Mouse (Mus musculus): Measurements from ENCODE around the gene Dusp1.

DNA sequence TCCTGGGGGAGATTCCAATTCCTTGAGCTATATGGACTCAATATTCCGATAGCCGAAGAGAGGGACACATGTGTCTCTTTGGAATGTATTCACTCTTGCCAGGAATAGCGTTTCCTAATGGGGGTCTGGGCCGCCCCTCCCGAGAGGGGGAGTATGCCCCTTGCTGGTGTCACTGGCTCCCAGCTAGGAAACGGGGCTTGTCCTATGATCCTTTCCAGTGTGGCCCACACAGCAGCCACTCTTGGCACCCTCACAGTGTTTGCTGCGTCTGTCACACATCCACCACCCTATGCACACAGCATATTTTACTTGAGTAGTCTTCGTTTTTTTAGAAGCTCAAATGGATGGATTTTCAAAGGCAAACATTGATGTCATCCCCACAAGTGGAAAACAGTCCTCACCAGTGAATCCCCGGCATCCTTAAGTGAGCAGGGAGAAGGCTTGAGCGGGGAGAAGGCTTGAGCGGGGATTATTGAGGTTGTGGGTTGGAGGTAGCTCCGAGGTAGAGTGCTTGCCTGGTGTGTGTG is 26.1 kb upstream of the Dusp1 start:
- no peak for TF ChIP-seq POLR2AphosphoS2 (IDR thresholded peaks at IDR 0.05; ENCODE audit: insufficient read length, low read depth)
- no peak for TF ChIP-seq MAX (IDR thresholded peaks at IDR 0.05; ENCODE audit: low read depth)
- TF ChIP-seq CEBPB (IDR thresholded peaks at IDR 0.05; ENCODE audit: insufficient read depth, poor library complexity, severe bottlenecking) = no peak
- no peak for TF ChIP-seq TCF12 (IDR thresholded peaks at IDR 0.05; ENCODE audit: insufficient read depth, poor library complexity, severe bottlenecking)
- TF ChIP-seq MYOG (IDR thresholded peaks at IDR 0.05; ENCODE audit: control insufficient read depth in 1 of 3, insufficient read depth in 1 of 3, insufficient read length in 2 of 3, low read depth in 2 of 3) = no peak
- no peak for TF ChIP-seq POLR2A (IDR thresholded peaks at IDR 0.05; ENCODE audit: insufficient read length, low read depth)
- no peak for TF ChIP-seq E2F4 (IDR thresholded peaks at IDR 0.05; ENCODE audit: insufficient read depth)
- no peak for TF ChIP-seq REST (IDR thresholded peaks at IDR 0.05; ENCODE audit: insufficient read depth, insufficient read length)
- no peak for TF ChIP-seq TCF3 (IDR thresholded peaks at IDR 0.05; ENCODE audit: insufficient read length, low read depth)
- TF ChIP-seq USF1 (IDR thresholded peaks at IDR 0.05; ENCODE audit: low read depth) = no peak
- TF ChIP-seq MYOD1 (IDR thresholded peaks at IDR 0.05; ENCODE audit: control insufficient read depth in 1 of 3, insufficient read length in 2 of 3, low read depth in 2 of 3) = no peak

All from myocyte (in vitro differentiated cells).